Mouse (Mus musculus) lung, embryonic 16.5 days (tissue): ENCODE results near the gene Npl. TPM values are rescaled to one million over a fixed set of nuclear protein-coding genes. Genes with fewer than 3 reads are reported as not detected.

Experiments used
- ATAC-seq: fragments of 200-750 bp; cut with Nextera tagmentation; 2 replicates; pipeline ENCODE4 v1.8.0; 2017; ENCODE audit warnings: low read depth, mild to moderate bottlenecking, moderate library complexity
- H3K27ac ChIP-seq: fragments of 300-500 bp; sonication (generic); 2 replicates; pipeline ENCODE4 v1.5.1; 2014; ENCODE audit warnings: mild to moderate bottlenecking, control low read depth, low read length
- H3K27me3 ChIP-seq: fragments of 300-500 bp; sonication (generic); 2 replicates; pipeline ENCODE4 v1.6.1; 2014; ENCODE audit warnings: low read depth, low read length, mixed read lengths; ENCODE audit not compliant: control insufficient read depth, insufficient read depth
- H3K36me3 ChIP-seq: fragments of 300-500 bp; sonication (generic); 2 replicates; pipeline ENCODE4 v1.6.1; 2014; ENCODE audit warnings: low read length; ENCODE audit not compliant: control insufficient read depth, insufficient read depth
- H3K4me1 ChIP-seq: fragments of 300-500 bp; sonication (generic); replicated peaks from 2 replicates; pipeline ENCODE4 v1.6.1; 2014; ENCODE audit warnings: low read length, mixed read lengths; ENCODE audit not compliant: control insufficient read depth, insufficient read depth
- H3K4me2 ChIP-seq: fragments of 300-500 bp; sonication (generic); 2 replicates; pipeline ENCODE4 v1.6.1; 2014; ENCODE audit warnings: low read depth, low read length, control low read depth
- H3K4me3 ChIP-seq: fragments of 300-500 bp; sonication (generic); 2 replicates; pipeline ENCODE4 v1.5.1; 2014; ENCODE audit warnings: mild to moderate bottlenecking, low read length, control low read depth
- H3K9ac ChIP-seq: fragments of 300-500 bp; sonication (generic); 2 replicates; pipeline ENCODE4 v1.6.1; 2014; ENCODE audit warnings: low read length, control low read depth
- H3K9me3 ChIP-seq: fragments of 300-500 bp; sonication (generic); 2 replicates; pipeline ENCODE4 v1.6.1; 2016; ENCODE audit warnings: low read length; ENCODE audit not compliant: control insufficient read depth
- whole genome bisulfite sequencing: fragments of 180-500 bp; shearing (Covaris S2); extraction: QIAGEN DNeasy Blood & Tissue Kit; methylation state at CpG from one replicate; pipeline ENCODE4 v1.1.7; 2014; 5-methylcytosine and 5-hydroxymethylcytosine counted together
- polyA plus RNA-seq: library from polyadenylated mRNA; unstranded; fragments of >200 nt; fragmentation: Nextera tagmentation; extraction: Ambion mirVana; gene quantifications from 2 replicates; pipeline ENCODE4 v1.2.1, GENCODE M21; 2015

The Npl gene
- 7.0 and 7.1 TPM in 2 replicates for polyA plus RNA-seq

- H3K4me3 ChIP-seq, result peak within 1 kb of the TSS; percentile 60
- H3K4me1 ChIP-seq, result no peaks in the 10 kb centered on the region
- no peaks in the 10 kb centered on the region for H3K27me3 ChIP-seq
- peak; percentile 92 for ATAC-seq
- WGBS, result 4% methylated on average over 29 of the region's 29 CpGs
- H3K4me2 ChIP-seq, result peak within 1 kb of the TSS; percentile 93
- H3K36me3 ChIP-seq, result no peaks in the 10 kb centered on the region
- H3K9me3 ChIP-seq, result no peaks in the 10 kb centered on the region
- H3K9ac ChIP-seq, result peak within 1 kb of the TSS; percentile 67
- no peak within 1 kb of the TSS for H3K27ac ChIP-seq
Measured at GRCm38 (mm10) chr1:153549536-153550199, at the start of gene Npl. Npl (minus strand) TSS chr1:153550045.

GRCm38 (mm10) chr1:153599302-153600045, 49.6 kb upstream of the Npl start:
- 27% methylated on average over 8 of the region's 9 CpGs for WGBS
- no peaks in the 10 kb centered on the region for H3K36me3 ChIP-seq
- no peak overlapping the region for H3K9ac ChIP-seq
- H3K27ac ChIP-seq, result peak overlapping the region; percentile 63
- H3K4me1 ChIP-seq, result peaks cover 9% of the 10 kb centered on the region; the same call in 1 of the 2 replicates
- H3K9me3 ChIP-seq, result no peaks in the 10 kb centered on the region
- no peak; the same call in 1 of the 2 replicates for ATAC-seq
- H3K27me3 ChIP-seq, result no peaks in the 10 kb centered on the region
- no peak overlapping the region for H3K4me2 ChIP-seq
- no peak overlapping the region for H3K4me3 ChIP-seq

GRCm38 (mm10) chr1:153598773-153599172, 48.9 kb upstream of the Npl start:
- Histone ChIP-seq H3K36me3 (no peaks in the 10 kb centered on the region), H3K4me1 (peaks cover 9% of the 10 kb centered on the region; the same call in 1 of the 2 replicates), H3K27ac (no peak overlapping the region), H3K27me3 (no peaks in the 10 kb centered on the region), H3K4me3 (no peak overlapping the region), H3K9ac (no peak overlapping the region), H3K9me3 (no peaks in the 10 kb centered on the region), H3K4me2 (no peak overlapping the region)
- ATAC-seq, result peak; percentile 57
- WGBS, result 24% methylated on average over 2 of the region's 2 CpGs

- no peaks in the 10 kb centered on the region for H3K36me3 ChIP-seq
- H3K4me1 ChIP-seq, result no peaks in the 10 kb centered on the region
- no peak overlapping the region for H3K9ac ChIP-seq
- no peaks in the 10 kb centered on the region for H3K9me3 ChIP-seq
- no peak overlapping the region for H3K4me2 ChIP-seq
- H3K4me3 ChIP-seq, result no peak overlapping the region
- WGBS, result 71% methylated on average over 2 of the region's 2 CpGs
- no peaks in the 10 kb centered on the region for H3K27me3 ChIP-seq
- no peak for ATAC-seq
- no peak overlapping the region for H3K27ac ChIP-seq
Measured at GRCm38 (mm10) chr1:153593678-153594077, 43.8 kb upstream of the Npl start.

- no peak overlapping the region for H3K9ac ChIP-seq
- no peaks in the 10 kb centered on the region for H3K36me3 ChIP-seq
Measured at GRCm38 (mm10) chr1:153590176-153590734, 40.4 kb upstream of the Npl start.

GRCm38 (mm10) chr1:153587956-153588355, 38.1 kb upstream of the Npl start:
- 80% methylated on average over 5 of the region's 5 CpGs for WGBS
- no peaks in the 10 kb centered on the region for H3K27me3 ChIP-seq
- H3K4me1 ChIP-seq, result peaks cover 8% of the 10 kb centered on the region
- no peak overlapping the region for H3K27ac ChIP-seq
- no peak overlapping the region for H3K4me2 ChIP-seq
- ATAC-seq, result no peak
- no peak overlapping the region for H3K4me3 ChIP-seq
- H3K9me3 ChIP-seq, result no peaks in the 10 kb centered on the region
- H3K9ac ChIP-seq, result no peak overlapping the region
- no peaks in the 10 kb centered on the region for H3K36me3 ChIP-seq

More at GRCm38 (mm10) chr1:153590176-153590734, 40.4 kb upstream of the Npl start:
- Histone ChIP-seq H3K4me2 (no peak overlapping the region), H3K27me3 (no peaks in the 10 kb centered on the region), H3K9me3 (no peaks in the 10 kb centered on the region), H3K4me1 (peaks cover 8% of the 10 kb centered on the region), H3K27ac (peak overlapping the region; percentile 53), H3K4me3 (no peak overlapping the region)
- WGBS, result 66% methylated on average over 2 of the region's 2 CpGs
- ATAC-seq, result peak; percentile 91

GRCm38 (mm10) chr1:153586826-153587225, 37.0 kb upstream of the Npl start:
- no peak overlapping the region; the same call in 1 of the 2 replicates for H3K27ac ChIP-seq
- no peak overlapping the region for H3K9ac ChIP-seq
- no peaks in the 10 kb centered on the region for H3K27me3 ChIP-seq
- H3K4me2 ChIP-seq, result no peak overlapping the region
- no peaks in the 10 kb centered on the region for H3K36me3 ChIP-seq
- ATAC-seq, result no peak
- WGBS, result 82% methylated on average over 10 of the region's 10 CpGs
- peaks cover 8% of the 10 kb centered on the region for H3K4me1 ChIP-seq
- H3K4me3 ChIP-seq, result no peak overlapping the region
- H3K9me3 ChIP-seq, result no peaks in the 10 kb centered on the region

- Histone ChIP-seq H3K27me3 (no peaks in the 10 kb centered on the region), H3K4me3 (no peak overlapping the region), H3K9ac (no peak overlapping the region), H3K27ac (peak overlapping the region; percentile 55), H3K4me2 (no peak overlapping the region; the same call in 1 of the 2 replicates), H3K36me3 (no peaks in the 10 kb centered on the region), H3K9me3 (no peaks in the 10 kb centered on the region), H3K4me1 (peaks cover 8% of the 10 kb centered on the region)
- WGBS, result 48% methylated on average over 2 of the region's 2 CpGs
- peak; percentile 83 for ATAC-seq
Measured at GRCm38 (mm10) chr1:153585752-153586151, 35.9 kb upstream of the Npl start.

- Histone ChIP-seq H3K9ac (no peak overlapping the region), H3K4me1 (peaks cover 8% of the 10 kb centered on the region), H3K36me3 (no peaks in the 10 kb centered on the region), H3K4me3 (no peak overlapping the region), H3K4me2 (no peak overlapping the region), H3K9me3 (no peaks in the 10 kb centered on the region), H3K27ac (no peak overlapping the region), H3K27me3 (no peaks in the 10 kb centered on the region)
- WGBS, result 63% methylated on average over 4 of the region's 4 CpGs
- ATAC-seq, result no peak
Measured at GRCm38 (mm10) chr1:153583189-153583588, 33.3 kb upstream of the Npl start.
